Mouse (Mus musculus) hindbrain, postnatal 0 days (tissue): Measurements from ENCODE around the gene Glo1. TPM values are rescaled to one million over a fixed set of nuclear protein-coding genes. Genes with fewer than 3 reads are reported as not detected.
A peak's percentile ranks its signal among the peaks of the same experiment; 100 is the strongest.
"Not testable (repeated sequence)": the region's sequence is repeated elsewhere in the genome, so short reads cannot be mapped to it uniquely, and the experiment has no call there.

Experiments
- ATAC-seq: fragments of 200-750 bp; cut with Nextera tagmentation; 2 replicates; pipeline ENCODE4 v1.8.0; 2017; ENCODE audit warnings: mild to moderate bottlenecking, moderate TSS enrichment, moderate library complexity
- DNase-seq: peaks from one replicate; pipeline ENCODE4 v3.0.0-alpha.2; 2015; ENCODE audit warnings: low spot score
- H3K27ac ChIP-seq: fragments of 300-500 bp; sonication (generic); 2 replicates; pipeline ENCODE4 v1.5.1; 2014; ENCODE audit warnings: mild to moderate bottlenecking
- H3K27me3 ChIP-seq: fragments of 300-500 bp; sonication (generic); 2 replicates; pipeline ENCODE4 v1.6.1; 2014; ENCODE audit warnings: low read length, mixed read lengths; ENCODE audit not compliant: insufficient read depth
- H3K36me3 ChIP-seq: fragments of 300-500 bp; sonication (generic); 2 replicates; pipeline ENCODE4 v1.6.1; 2014; ENCODE audit warnings: low read length, mixed read lengths; ENCODE audit not compliant: insufficient read depth
- H3K4me1 ChIP-seq: fragments of 300-500 bp; sonication (generic); 2 replicates; pipeline ENCODE4 v1.6.1; 2014; ENCODE audit warnings: antibody characterized with exemption, low read length, mixed read lengths; ENCODE audit not compliant: insufficient read depth
- H3K4me2 ChIP-seq: fragments of 300-500 bp; sonication (generic); 2 replicates; pipeline ENCODE4 v1.6.1; 2014; ENCODE audit warnings: low read depth, mild to moderate bottlenecking, low read length, moderate library complexity, mixed read lengths
- H3K4me3 ChIP-seq: fragments of 300-500 bp; sonication (generic); 2 replicates; pipeline ENCODE4 v1.5.1; 2014; ENCODE audit warnings: low read length
- H3K9ac ChIP-seq: fragments of 300-500 bp; sonication (generic); replicated peaks from 2 replicates; pipeline ENCODE4 v1.6.1; 2014; ENCODE audit warnings: mild to moderate bottlenecking, low read length, moderate library complexity, mixed read lengths
- H3K9me3 ChIP-seq: fragments of 300-500 bp; sonication (generic); 2 replicates; pipeline ENCODE4 v1.6.1; 2016; ENCODE audit warnings: low read length, mixed read lengths
- CTCF ChIP-seq: IDR thresholded peaks from 2 replicates; pipeline ENCODE4 v1.5.1; 2016; ENCODE audit warnings: antibody characterized with exemption, control low read depth, low read depth
- WGBS: fragments of 180-500 bp; shearing (Covaris S2); extraction: QIAGEN DNeasy Blood & Tissue Kit; methylation state at CpG from one replicate; pipeline ENCODE4 v1.1.7; 2014; 5-methylcytosine and 5-hydroxymethylcytosine counted together
- polyA plus RNA-seq: library from polyadenylated mRNA; unstranded; fragments of >200 nt; fragmentation: Nextera tagmentation; extraction: Ambion mirVana; gene quantifications from 2 replicates; pipeline ENCODE4 v1.2.1, GENCODE M21; 2015
- total RNA-seq: library from RNA; depleted of rRNA; stranded (reverse); fragments of >200 nt; gene quantifications from 2 replicates; pipeline ENCODE4 v1.2.3, GENCODE M21; 2014

The Glo1 gene
- total and polyA plus RNA-seq, 2 experiments from 2014 or later = 165 to 212 TPM

GRCm38 (mm10) chr17:30635367-30635766 is 8.7 kb upstream of the Glo1 start:
- no peak overlapping the region for H3K27ac ChIP-seq
- H3K9me3 ChIP-seq = no peaks in the 10 kb centered on the region
- ATAC-seq = no peak
- H3K9ac ChIP-seq = no peak overlapping the region
- 0 out of 2 replicates have a peak overlapping the region, but pooled peaks have one; percentile 10 for H3K4me2 ChIP-seq
- H3K4me3 ChIP-seq = 0 out of 2 replicates have a peak overlapping the region, but pooled peaks have one; percentile 2
- 20% methylated on average over 17 of the region's 17 CpGs for WGBS
- TF ChIP-seq CTCF = no peak
- no peaks in the 10 kb centered on the region for H3K36me3 ChIP-seq
- peak; percentile 28 for DNase-seq
- H3K27me3 ChIP-seq = no peaks in the 10 kb centered on the region
- no peaks in the 10 kb centered on the region for H3K4me1 ChIP-seq

GRCm38 (mm10) chr17:30624132-30624531 is 2.5 kb downstream of the Glo1 start, which contains the start of gene Dnah8:
Dnah8 (plus strand) TSS chr17:30624354.
- H3K4me2 ChIP-seq, H3K27ac ChIP-seq, H3K27me3 ChIP-seq, H3K9me3 ChIP-seq, H3K9ac ChIP-seq, ATAC-seq, H3K4me1 ChIP-seq, DNase-seq, H3K36me3 ChIP-seq, H3K4me3 ChIP-seq: not testable (repeated sequence)
- no CpG with 5 or more reads among the region's 20 CpGs for WGBS

DNA sequence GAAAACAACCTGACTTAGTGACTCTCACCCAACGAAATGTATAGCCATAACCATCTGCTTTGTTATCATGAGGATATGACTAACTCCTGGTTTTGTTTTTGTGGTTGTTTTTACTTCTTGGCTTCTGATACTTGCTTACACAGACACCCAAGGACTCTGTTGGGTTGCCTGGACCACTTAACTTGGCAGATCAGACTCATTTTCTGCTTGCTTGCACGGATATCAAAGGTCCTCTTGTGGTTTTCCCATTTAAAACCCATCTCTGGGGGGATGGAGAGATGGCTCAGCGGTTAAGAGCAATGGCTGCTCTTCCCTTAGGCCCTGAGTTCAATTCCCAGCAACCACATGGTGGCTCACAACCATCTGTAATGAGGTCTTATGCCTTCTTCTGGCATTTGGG is 3.5 kb downstream of the Glo1 start:
- TF ChIP-seq CTCF = no peak
- no peak overlapping the region for H3K4me2 ChIP-seq
- H3K27ac ChIP-seq = no peak overlapping the region
- H3K4me1 ChIP-seq = no peaks in the 10 kb centered on the region
- no peak overlapping the region for H3K9ac ChIP-seq
- ATAC-seq (no peak), DNase-seq (no peak)
- H3K4me3 ChIP-seq = no peak overlapping the region
- no peaks in the 10 kb centered on the region for H3K36me3 ChIP-seq
- no peaks in the 10 kb centered on the region for H3K27me3 ChIP-seq
- no peaks in the 10 kb centered on the region for H3K9me3 ChIP-seq
- 82% methylated on average over 3 of the region's 3 CpGs for WGBS

DNA sequence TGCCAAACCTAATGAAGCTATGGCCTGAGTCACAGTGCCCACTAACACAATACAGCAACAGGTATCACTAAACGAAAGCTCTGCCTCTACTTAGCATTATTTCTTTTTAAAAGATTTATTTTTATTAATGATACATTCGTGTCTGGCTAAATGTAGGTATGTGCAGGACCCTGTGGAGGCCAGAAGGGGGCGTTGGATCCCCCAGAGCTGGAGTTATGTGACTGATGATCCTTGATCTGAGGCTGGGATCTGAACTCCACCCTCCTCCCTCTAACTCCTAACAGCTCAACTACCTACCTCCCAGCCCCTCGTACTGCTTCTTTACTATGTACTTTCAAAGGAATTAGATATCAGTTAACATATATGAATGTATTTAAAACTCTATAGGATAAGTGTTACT is 5.2 kb downstream of the Glo1 start:
- Histone ChIP-seq H3K4me1 (no peaks in the 10 kb centered on the region), H3K9ac (no peak overlapping the region), H3K27ac (no peak overlapping the region), H3K4me2 (no peak overlapping the region), H3K4me3 (no peak overlapping the region), H3K9me3 (no peaks in the 10 kb centered on the region), H3K27me3 (no peaks in the 10 kb centered on the region), H3K36me3 (no peaks in the 10 kb centered on the region)
- DNase-seq (no peak), ATAC-seq (no peak)
- WGBS = 73% methylated on average over 4 of the region's 4 CpGs
- no peak for TF ChIP-seq CTCF

GRCm38 (mm10) chr17:30620548-30620947 is 6.1 kb downstream of the Glo1 start:
- Histone ChIP-seq H3K4me3 (no peak overlapping the region), H3K36me3 (no peaks in the 10 kb centered on the region), H3K4me2 (no peak overlapping the region), H3K27me3 (no peaks in the 10 kb centered on the region), H3K9ac (no peak overlapping the region), H3K4me1 (no peaks in the 10 kb centered on the region), H3K9me3 (no peaks in the 10 kb centered on the region), H3K27ac (no peak overlapping the region)
- WGBS = 77% methylated on average over 2 of the region's 2 CpGs
- TF ChIP-seq CTCF = no peak
- ATAC-seq = no peak
- DNase-seq = no peak

DNA sequence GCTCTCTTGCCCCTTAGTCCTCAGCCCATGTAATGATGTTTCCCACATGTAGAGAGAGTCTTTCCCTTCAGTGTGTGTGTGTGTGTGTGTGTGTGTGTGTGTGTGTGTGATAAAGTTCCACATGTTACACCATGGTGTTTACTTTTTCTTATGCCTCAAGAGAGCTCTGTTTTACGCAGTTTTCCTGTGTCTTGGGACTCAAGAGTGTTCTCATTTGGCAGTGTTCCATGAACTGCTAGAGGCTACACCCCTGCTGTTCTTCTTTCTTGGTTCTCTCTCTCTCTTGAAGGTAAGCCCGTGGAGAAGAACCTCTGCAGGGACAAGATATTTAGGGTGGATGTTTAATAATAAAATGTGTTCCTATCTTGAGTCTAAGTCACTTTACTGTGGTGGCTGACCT is 7.5 kb downstream of the Glo1 start:
- ATAC-seq (no peak), DNase-seq (no peak)
- Histone ChIP-seq H3K36me3 (no peaks in the 10 kb centered on the region), H3K27ac (no peak overlapping the region), H3K4me3 (no peak overlapping the region), H3K9me3 (no peaks in the 10 kb centered on the region), H3K27me3 (no peaks in the 10 kb centered on the region), H3K4me2 (no peak overlapping the region), H3K9ac (no peak overlapping the region), H3K4me1 (no peaks in the 10 kb centered on the region)
- TF ChIP-seq CTCF = no peak
- 28% methylated on average over 2 of the region's 2 CpGs for WGBS

- H3K4me2 ChIP-seq = no peak overlapping the region
- TF ChIP-seq CTCF = no peak
- H3K36me3 ChIP-seq = no peaks in the 10 kb centered on the region
- no peaks in the 10 kb centered on the region for H3K9me3 ChIP-seq
- ATAC-seq (no peak), DNase-seq (no peak)
- H3K27me3 ChIP-seq = no peaks in the 10 kb centered on the region
- no peak overlapping the region for H3K4me3 ChIP-seq
- no peak overlapping the region for H3K27ac ChIP-seq
- 86% methylated on average over 3 of the region's 3 CpGs for WGBS
- H3K9ac ChIP-seq = no peak overlapping the region
- H3K4me1 ChIP-seq = no peaks in the 10 kb centered on the region
These were observed 8.4 kb downstream of the Glo1 start for GRCm38 (mm10) chr17:30618136-30618891.
